Mouse (Mus musculus) embryonic facial prominence, embryonic 13.5 days (tissue): ENCODE results near the gene Scd4. TPM values are rescaled to one million over a fixed set of nuclear protein-coding genes. Genes with fewer than 3 reads are reported as not detected.
"Not testable (repeated sequence)": the region's sequence is repeated elsewhere in the genome, so short reads cannot be mapped to it uniquely, and the experiment has no call there.

Experiments used
- ATAC-seq: fragments of 200-750 bp; cut with Nextera tagmentation; 2 replicates; pipeline ENCODE4 v1.8.0; 2017; ENCODE audit warnings: low read depth; ENCODE audit not compliant: insufficient number of reproducible peaks, insufficient read depth, low FRiP score, low TSS enrichment
- H3K27ac ChIP-seq: fragments of 300-500 bp; sonication (generic); 2 replicates; pipeline ENCODE4 v1.5.1; 2015; ENCODE audit warnings: moderate library complexity, mild to moderate bottlenecking, inconsistent platforms
- H3K27me3 ChIP-seq: fragments of 300-500 bp; sonication (generic); 2 replicates; pipeline ENCODE4 v1.6.1; 2015; ENCODE audit warnings: mild to moderate bottlenecking, inconsistent platforms
- H3K36me3 ChIP-seq: fragments of 300-500 bp; sonication (generic); 2 replicates; pipeline ENCODE4 v1.6.1; 2015; ENCODE audit warnings: mild to moderate bottlenecking, inconsistent platforms
- H3K4me1 ChIP-seq: fragments of 300-500 bp; sonication (generic); 2 replicates; pipeline ENCODE4 v1.6.1; 2015; ENCODE audit warnings: inconsistent platforms
- H3K4me2 ChIP-seq: fragments of 300-500 bp; sonication (generic); 2 replicates; pipeline ENCODE4 v1.6.1; 2015; ENCODE audit warnings: moderate library complexity, mild to moderate bottlenecking, inconsistent platforms
- H3K4me3 ChIP-seq: fragments of 300-500 bp; sonication (generic); 2 replicates; pipeline ENCODE4 v1.5.1; 2015; ENCODE audit warnings: mild to moderate bottlenecking, inconsistent platforms
- H3K9ac ChIP-seq: fragments of 300-500 bp; sonication (generic); 2 replicates; pipeline ENCODE4 v1.6.1; 2015; ENCODE audit warnings: mild to moderate bottlenecking, inconsistent platforms
- H3K9me3 ChIP-seq: fragments of 300-500 bp; sonication (generic); 2 replicates; pipeline ENCODE4 v1.6.1; 2016; ENCODE audit warnings: inconsistent platforms
- WGBS: fragments of 180-500 bp; shearing (Covaris S2); methylation state at CpG from one replicate; pipeline ENCODE4 v1.1.7; 2015; ENCODE audit warnings: mixed read lengths; 5-methylcytosine and 5-hydroxymethylcytosine counted together
- polyA plus RNA-seq: library from polyadenylated mRNA; unstranded; fragments of >200 nt; fragmentation: Nextera tagmentation; extraction: Ambion mirVana; gene quantifications from 2 replicates; pipeline ENCODE4 v1.2.1, GENCODE M21; 2015

Scd4 gene
- polyA plus RNA-seq, 1 experiment from 2014 or later: 0.15 TPM

DNA sequence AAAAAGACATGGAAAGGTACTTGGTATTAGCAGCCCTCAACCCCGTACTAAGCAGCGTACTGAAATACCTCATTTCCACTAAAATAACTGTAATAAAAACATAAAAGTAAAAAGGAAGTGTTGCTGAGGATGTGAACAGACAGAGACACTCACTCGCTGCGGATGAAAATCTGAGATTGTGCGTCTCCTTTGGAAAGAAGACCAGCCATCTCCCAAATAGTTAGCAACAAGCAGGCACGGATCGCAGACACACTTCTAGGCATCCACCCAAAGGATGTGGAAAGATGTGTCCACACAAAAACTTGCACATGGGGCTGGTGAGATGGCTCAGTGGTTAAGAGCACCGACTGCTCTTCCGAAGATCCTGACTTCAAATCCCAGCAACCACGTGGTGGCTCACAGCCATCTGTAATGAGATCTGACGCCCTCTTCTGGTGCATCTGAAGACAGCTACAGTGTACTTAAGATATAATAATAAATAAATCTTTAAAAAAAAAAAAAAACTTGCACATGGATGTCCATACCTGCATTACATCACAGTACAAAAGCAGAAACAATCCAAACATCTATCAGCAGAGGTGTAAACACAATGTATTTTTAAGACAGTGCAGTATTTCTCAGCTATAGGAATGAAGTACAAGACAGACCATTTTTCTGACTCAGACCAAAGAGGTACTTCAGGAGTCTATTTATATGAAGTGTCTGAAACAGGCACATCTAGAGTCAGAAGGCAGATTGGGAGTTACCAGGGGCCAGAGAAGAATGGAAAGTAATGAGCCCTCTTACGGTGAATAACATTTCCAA lies 23.3 kb upstream of the Scd4 start:
- Histone ChIP-seq H3K36me3 (peaks cover 39% of the 10 kb centered on the region), H3K9me3 (no peaks in the 10 kb centered on the region), H3K4me1 (peaks cover 23% of the 10 kb centered on the region), H3K4me3 (no peak overlapping the region), H3K27me3 (no peaks in the 10 kb centered on the region), H3K27ac (no peak overlapping the region), H3K4me2 (no peak overlapping the region), H3K9ac (no peak overlapping the region)
- no peak for ATAC-seq
- WGBS: 80% methylated on average over 12 of the region's 12 CpGs

DNA sequence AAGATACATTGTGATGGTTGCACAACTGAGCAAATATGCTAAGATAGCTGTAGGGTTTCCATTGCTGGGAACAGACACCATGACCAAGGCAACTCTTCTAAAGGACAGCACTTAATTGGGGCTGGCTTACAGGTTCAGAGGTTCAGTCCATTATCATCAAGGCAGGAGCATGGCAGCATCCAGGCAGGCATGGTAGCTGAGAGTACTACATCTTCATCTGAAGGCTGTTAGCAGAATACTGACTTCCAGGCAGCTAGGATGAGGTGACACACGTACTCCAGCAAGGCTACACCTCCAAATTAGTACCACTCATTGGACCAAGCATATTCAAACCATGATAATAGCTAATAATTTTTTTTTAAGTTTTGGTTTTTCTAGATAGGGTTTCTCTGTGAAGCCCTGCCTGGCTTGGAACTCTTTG lies 22.7 kb upstream of the Scd4 start:
- not testable (repeated sequence) for H3K27me3 ChIP-seq, H3K9ac ChIP-seq, H3K4me2 ChIP-seq, ATAC-seq, H3K4me3 ChIP-seq, H3K27ac ChIP-seq, H3K9me3 ChIP-seq
- H3K36me3 ChIP-seq: peaks cover 33% of the 10 kb centered on the region
- 82% methylated on average over 1 of the region's 1 CpGs for WGBS
- peaks cover 20% of the 10 kb centered on the region for H3K4me1 ChIP-seq

DNA sequence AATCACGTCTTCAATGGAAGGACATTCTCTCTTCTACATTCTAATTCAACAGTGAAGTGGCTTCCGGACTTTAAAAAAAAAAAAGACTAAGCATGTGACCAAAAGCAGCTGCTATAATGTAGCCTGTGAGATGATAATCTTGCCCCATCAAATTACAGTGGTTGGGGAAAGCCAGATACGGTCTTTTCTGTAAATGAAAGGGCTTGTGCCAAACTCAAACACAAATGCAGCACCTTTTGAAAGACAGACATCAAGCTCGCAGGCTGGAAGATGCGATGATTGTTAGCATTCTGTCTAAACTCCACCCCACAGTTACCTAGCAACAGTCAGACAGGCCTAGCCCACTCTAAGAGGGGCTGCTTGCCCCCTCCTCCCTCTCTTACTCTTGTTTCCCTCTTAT lies 22.1 kb upstream of the Scd4 start:
- no peak for ATAC-seq
- no peaks in the 10 kb centered on the region for H3K9me3 ChIP-seq
- H3K4me1 ChIP-seq: peaks cover 15% of the 10 kb centered on the region
- H3K4me2 ChIP-seq: no peak overlapping the region
- no peaks in the 10 kb centered on the region for H3K27me3 ChIP-seq
- H3K4me3 ChIP-seq: no peak overlapping the region
- H3K9ac ChIP-seq: no peak overlapping the region
- peaks cover 26% of the 10 kb centered on the region for H3K36me3 ChIP-seq
- H3K27ac ChIP-seq: no peak overlapping the region
- WGBS: 41% methylated on average over 5 of the region's 5 CpGs

- Histone ChIP-seq H3K4me1 (peaks cover 15% of the 10 kb centered on the region), H3K4me2 (no peak overlapping the region), H3K36me3 (peaks cover 20% of the 10 kb centered on the region), H3K27me3 (no peaks in the 10 kb centered on the region), H3K9ac (no peak overlapping the region), H3K4me3 (no peak overlapping the region), H3K27ac (no peak overlapping the region), H3K9me3 (no peaks in the 10 kb centered on the region)
- 62% methylated on average over 8 of the region's 8 CpGs for WGBS
- ATAC-seq: no peak
Observed at GRCm38 (mm10) chr19:44311306-44312006, 21.4 kb upstream of the Scd4 start.

GRCm38 (mm10) chr19:44312007-44312360 lies 20.9 kb upstream of the Scd4 start:
- Histone ChIP-seq H3K9ac (no peak overlapping the region), H3K27ac (no peak overlapping the region; the same call in 1 of the 2 replicates), H3K36me3 (peaks cover 16% of the 10 kb centered on the region), H3K4me1 (peaks cover 18% of the 10 kb centered on the region), H3K4me3 (no peak overlapping the region), H3K4me2 (no peak overlapping the region), H3K27me3 (no peaks in the 10 kb centered on the region), H3K9me3 (no peaks in the 10 kb centered on the region)
- 24% methylated on average over 4 of the region's 4 CpGs for WGBS
- no peak for ATAC-seq

DNA sequence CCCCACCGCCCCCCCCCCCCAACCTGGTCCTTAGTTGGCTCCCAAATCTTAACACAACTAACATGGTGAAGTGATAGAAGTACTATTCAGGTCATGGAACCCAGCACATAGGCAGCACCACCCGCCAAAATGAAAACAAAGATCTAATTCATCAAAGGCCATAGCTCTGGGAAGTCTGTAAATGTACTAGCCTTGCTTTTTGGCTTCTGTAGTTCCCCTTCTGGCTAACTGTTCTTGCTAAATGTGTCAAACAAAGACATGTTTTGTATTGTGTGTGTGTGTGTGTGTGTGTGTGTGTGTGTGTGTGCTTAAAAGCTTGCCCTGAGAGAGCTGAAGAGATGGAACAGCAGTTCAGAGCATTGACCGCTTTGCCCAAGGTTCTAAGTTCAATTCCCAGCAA lies 19.8 kb upstream of the Scd4 start:
- H3K4me1 ChIP-seq: peaks cover 18% of the 10 kb centered on the region
- 56% methylated on average over 3 of the region's 3 CpGs for WGBS
- no peak for ATAC-seq
- H3K4me2 ChIP-seq: no peak overlapping the region
- H3K4me3 ChIP-seq: no peak overlapping the region
- no peak overlapping the region for H3K9ac ChIP-seq
- H3K27me3 ChIP-seq: no peaks in the 10 kb centered on the region
- no peaks in the 10 kb centered on the region for H3K9me3 ChIP-seq
- peaks cover 5% of the 10 kb centered on the region; the same call in 1 of the 2 replicates for H3K36me3 ChIP-seq
- H3K27ac ChIP-seq: no peak overlapping the region

DNA sequence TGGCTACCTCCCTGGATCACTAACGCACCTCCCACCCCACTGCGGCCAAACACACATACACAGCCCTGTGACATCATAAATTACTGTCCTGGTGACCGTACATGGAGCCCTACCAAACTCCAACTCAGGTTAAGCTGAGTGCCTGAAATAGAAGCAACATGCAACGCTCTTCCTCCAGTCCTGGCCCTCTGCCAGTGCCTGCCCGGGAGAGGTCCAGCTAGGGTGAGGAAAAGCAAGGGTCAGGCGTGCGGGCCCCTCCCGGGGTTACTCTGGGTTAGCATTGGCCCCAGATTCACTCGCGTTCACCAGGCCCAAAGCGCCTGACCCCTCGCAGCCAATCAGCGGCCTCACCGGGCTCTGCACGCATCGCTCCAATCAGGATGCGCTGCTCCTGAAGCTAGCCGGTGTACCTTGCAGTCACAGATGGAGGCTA lies 18.5 kb upstream of the Scd4 start:
- Histone ChIP-seq H3K9me3 (peaks cover 4% of the 10 kb centered on the region), H3K27ac (peak overlapping the region; percentile 85), H3K4me1 (peaks cover 18% of the 10 kb centered on the region), H3K9ac (peak overlapping the region; percentile 70), H3K27me3 (no peaks in the 10 kb centered on the region), H3K4me3 (peak overlapping the region; percentile 53), H3K36me3 (no peaks in the 10 kb centered on the region), H3K4me2 (peak overlapping the region; percentile 75)
- peak; percentile 89 for ATAC-seq
- WGBS: under 1% methylated on average over 18 of the region's 18 CpGs

DNA sequence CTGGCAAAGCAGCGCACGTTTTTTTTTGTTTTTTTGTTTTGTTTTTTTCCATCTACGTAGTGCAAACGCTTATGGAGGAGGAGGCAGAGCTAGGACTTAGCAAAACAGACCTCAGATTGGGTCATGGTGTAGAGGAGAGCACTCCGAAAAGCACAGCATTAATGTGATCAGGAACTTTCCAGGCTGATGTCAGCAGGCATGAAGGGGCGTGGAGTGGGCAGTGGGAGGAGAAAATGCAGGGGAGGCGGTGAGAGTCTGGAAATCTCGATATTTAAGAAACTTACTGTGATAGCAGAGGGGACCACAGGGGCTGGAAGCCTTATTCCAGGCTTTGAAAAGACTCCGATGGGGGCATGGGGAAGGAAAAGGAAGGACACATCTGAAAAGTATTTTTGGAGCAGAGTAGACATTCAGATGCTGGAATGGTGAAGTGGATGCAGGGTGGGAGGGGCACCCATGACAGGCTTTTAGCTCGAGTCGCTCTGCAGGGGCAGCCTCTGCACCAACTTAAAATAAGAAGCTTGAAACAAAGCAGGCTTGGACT lies 17.9 kb upstream of the Scd4 start:
- peak; percentile 26; the same call in 1 of the 2 replicates for ATAC-seq
- peak overlapping the region; percentile 85 for H3K27ac ChIP-seq

DNA sequence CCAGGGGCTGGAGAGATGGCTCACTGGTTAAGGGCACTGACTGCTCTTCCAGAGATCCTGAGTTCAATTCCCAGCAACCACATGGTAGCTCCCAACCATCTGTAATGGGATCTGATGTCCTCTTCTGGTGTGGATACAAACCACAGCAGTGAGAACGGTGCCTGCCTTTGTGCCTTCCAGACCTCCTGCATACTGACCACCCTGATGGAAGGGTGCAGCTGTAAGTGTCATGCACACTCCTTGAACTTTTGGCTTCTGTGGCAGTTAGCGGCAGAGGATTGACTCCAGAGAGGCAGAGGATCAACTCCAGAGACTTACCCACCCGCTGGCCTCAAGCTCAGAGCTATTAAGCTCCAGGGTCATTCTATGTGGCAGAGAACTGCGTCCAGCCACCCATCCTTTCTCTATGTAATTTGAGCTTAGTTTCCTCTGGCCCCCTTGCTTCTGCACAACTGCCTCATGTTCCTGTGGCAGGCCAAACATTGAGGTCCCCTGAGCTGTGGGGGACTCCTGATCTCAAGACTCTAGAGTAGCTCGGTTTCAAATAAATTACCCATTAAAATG lies 16.1 kb upstream of the Scd4 start:
- Histone ChIP-seq H3K4me3 (no peak overlapping the region), H3K4me1 (peaks cover 11% of the 10 kb centered on the region), H3K4me2 (no peak overlapping the region), H3K36me3 (no peaks in the 10 kb centered on the region), H3K27me3 (no peaks in the 10 kb centered on the region), H3K9ac (no peak overlapping the region), H3K27ac (no peak overlapping the region), H3K9me3 (peaks cover 4% of the 10 kb centered on the region)
- WGBS: 41% methylated on average over 5 of the region's 5 CpGs
- no peak for ATAC-seq

More for the DNA sequence above, 17.9 kb upstream of the Scd4 start:
- peaks cover 4% of the 10 kb centered on the region for H3K9me3 ChIP-seq
- H3K4me2 ChIP-seq: peak overlapping the region; percentile 75
- peak overlapping the region; percentile 70 for H3K9ac ChIP-seq
- H3K4me3 ChIP-seq: peak overlapping the region; percentile 53
- peaks cover 18% of the 10 kb centered on the region for H3K4me1 ChIP-seq
- no peaks in the 10 kb centered on the region for H3K27me3 ChIP-seq
- H3K36me3 ChIP-seq: no peaks in the 10 kb centered on the region
- WGBS: 1% methylated on average over 11 of the region's 11 CpGs

DNA sequence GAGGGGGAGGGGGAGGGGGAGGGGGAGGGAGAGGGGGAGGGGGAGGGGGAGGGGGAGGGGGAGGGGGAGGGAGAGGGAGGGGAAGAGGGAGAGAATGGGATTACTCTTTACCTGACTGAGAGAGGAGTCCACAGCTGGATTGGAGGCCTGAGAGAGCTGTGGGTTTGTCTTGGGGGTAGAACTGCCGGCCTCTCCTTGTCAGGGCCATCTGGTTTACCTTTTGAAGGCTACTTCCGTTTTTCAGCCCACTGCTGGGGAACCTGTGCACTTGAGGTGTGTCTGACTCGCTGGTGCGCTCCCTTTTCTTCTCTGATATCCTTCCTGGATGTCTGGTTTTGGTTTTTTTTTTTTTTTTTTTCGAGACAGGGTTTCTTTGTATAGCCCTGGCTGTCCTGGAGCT lies 15.5 kb upstream of the Scd4 start:
- no peaks in the 10 kb centered on the region for H3K27me3 ChIP-seq
- 65% methylated on average over 5 of the region's 5 CpGs for WGBS
- H3K4me1 ChIP-seq: peaks cover 11% of the 10 kb centered on the region
- H3K9me3 ChIP-seq: peaks cover 4% of the 10 kb centered on the region
- no peak for ATAC-seq
- H3K27ac ChIP-seq: no peak overlapping the region
- H3K9ac ChIP-seq: no peak overlapping the region
- H3K4me3 ChIP-seq: no peak overlapping the region
- H3K4me2 ChIP-seq: no peak overlapping the region
- H3K36me3 ChIP-seq: no peaks in the 10 kb centered on the region

- H3K27ac ChIP-seq: no peak overlapping the region
- H3K4me2 ChIP-seq: no peak overlapping the region
- H3K9me3 ChIP-seq: peaks cover 4% of the 10 kb centered on the region
- H3K9ac ChIP-seq: no peak overlapping the region
- ATAC-seq: no peak
- H3K4me1 ChIP-seq: peaks cover 11% of the 10 kb centered on the region
- H3K27me3 ChIP-seq: no peaks in the 10 kb centered on the region
- H3K4me3 ChIP-seq: no peak overlapping the region
- no peaks in the 10 kb centered on the region for H3K36me3 ChIP-seq
Observed at GRCm38 (mm10) chr19:44318545-44318944, 14.3 kb upstream of the Scd4 start.
